Mouse (Mus musculus) hindbrain, embryonic 10.5 days (tissue): ENCODE measurements around the gene Sh3kbp1. TPM values are rescaled to one million over a fixed set of nuclear protein-coding genes. Genes with fewer than 3 reads are reported as not detected.
"Not testable (repeated sequence)": the region's sequence is repeated elsewhere in the genome, so short reads cannot be mapped to it uniquely, and the experiment has no call there.

Experiments
- DNase-seq: peaks from one replicate; pipeline ENCODE4 v3.0.0-alpha.2; 2017; ENCODE audit warnings: low spot score
- H3K27ac ChIP-seq: fragments of 300-500 bp; sonication (generic); 2 replicates; pipeline ENCODE4 v1.5.1; 2016; ENCODE audit warnings: mild to moderate bottlenecking, moderate library complexity
- H3K27me3 ChIP-seq: fragments of 300-500 bp; sonication (generic); 2 replicates; pipeline ENCODE4 v1.6.1; 2016; ENCODE audit warnings: mild to moderate bottlenecking; ENCODE audit not compliant: poor library complexity, insufficient read depth, severe bottlenecking
- H3K36me3 ChIP-seq: fragments of 300-500 bp; sonication (generic); 2 replicates; pipeline ENCODE4 v1.6.1; 2016; ENCODE audit warnings: mild to moderate bottlenecking, moderate library complexity
- H3K4me1 ChIP-seq: fragments of 300-500 bp; sonication (generic); replicated peaks from 2 replicates; pipeline ENCODE4 v1.6.1; 2016; ENCODE audit warnings: mild to moderate bottlenecking
- H3K4me3 ChIP-seq: fragments of 300-500 bp; sonication (generic); 2 replicates; pipeline ENCODE4 v1.5.1; 2016; ENCODE audit warnings: mild to moderate bottlenecking, moderate library complexity
- H3K9me3 ChIP-seq: fragments of 300-500 bp; sonication (generic); 2 replicates; pipeline ENCODE4 v1.6.1; 2016; ENCODE audit warnings: mild to moderate bottlenecking, moderate library complexity
- WGBS: fragments of 180-500 bp; shearing (Covaris S2); methylation state at CpG from one replicate; pipeline ENCODE4 v1.1.7; 2016; 5-methylcytosine and 5-hydroxymethylcytosine counted together
- polyA plus RNA-seq: library from polyadenylated mRNA; unstranded; fragments of >200 nt; fragmentation: Nextera tagmentation; extraction: Ambion mirVana; gene quantifications from 2 replicates; pipeline ENCODE4 v1.2.1, GENCODE M21; 2016

Gene Sh3kbp1
- 24.8 and 26.8 TPM in 2 replicates for polyA plus RNA-seq

DNA sequence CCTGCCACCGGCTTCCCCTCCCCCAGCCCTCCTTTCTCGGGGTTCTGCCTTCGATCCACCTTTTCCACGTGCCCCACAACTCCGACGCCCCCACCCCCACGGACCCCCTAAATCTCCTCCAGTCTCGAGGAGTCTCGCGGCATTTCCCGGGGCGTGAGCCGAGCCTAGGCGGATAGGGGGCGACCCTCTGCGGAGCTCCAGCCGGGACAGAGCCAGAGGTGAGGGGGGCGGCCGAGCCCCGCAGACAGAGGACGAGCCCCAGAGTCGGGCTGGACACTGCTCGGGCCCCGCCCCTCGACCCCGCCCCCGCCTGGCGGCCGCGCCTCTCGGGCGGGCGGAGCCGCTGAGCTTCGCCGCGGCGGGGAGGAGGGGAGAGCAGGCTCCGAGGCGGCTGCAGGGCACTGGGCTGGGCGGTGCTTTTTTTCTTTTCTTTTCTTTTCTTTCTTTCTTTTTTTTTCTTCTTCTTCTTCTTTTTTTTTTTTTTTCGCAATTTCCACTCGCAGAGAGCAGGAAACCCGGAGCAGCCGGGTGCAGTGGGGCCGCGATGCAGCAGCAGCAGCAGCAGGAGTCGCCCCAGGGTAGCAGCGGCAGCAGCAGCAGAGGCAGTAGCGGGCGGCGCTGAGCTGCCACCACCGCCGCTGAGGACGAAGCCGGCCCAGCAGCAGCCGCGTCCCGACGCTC is at the start of gene Sh3kbp1:
Sh3kbp1 (plus strand) TSS at position 366 of the 681 bp plus-strand sequence.
- Histone ChIP-seq H3K27me3 (peaks cover 47% of the 10 kb centered on the region), H3K4me1 (peaks cover 12% of the 10 kb centered on the region; the same call in 1 of the 2 replicates), H3K36me3 (no peaks in the 10 kb centered on the region), H3K9me3 (no peaks in the 10 kb centered on the region), H3K4me3 (peak within 1 kb of the TSS; percentile 63), H3K27ac (peak within 1 kb of the TSS; percentile 82)
- peak; percentile 64 for DNase-seq
- WGBS: 19% methylated on average over 60 of the region's 60 CpGs

DNA sequence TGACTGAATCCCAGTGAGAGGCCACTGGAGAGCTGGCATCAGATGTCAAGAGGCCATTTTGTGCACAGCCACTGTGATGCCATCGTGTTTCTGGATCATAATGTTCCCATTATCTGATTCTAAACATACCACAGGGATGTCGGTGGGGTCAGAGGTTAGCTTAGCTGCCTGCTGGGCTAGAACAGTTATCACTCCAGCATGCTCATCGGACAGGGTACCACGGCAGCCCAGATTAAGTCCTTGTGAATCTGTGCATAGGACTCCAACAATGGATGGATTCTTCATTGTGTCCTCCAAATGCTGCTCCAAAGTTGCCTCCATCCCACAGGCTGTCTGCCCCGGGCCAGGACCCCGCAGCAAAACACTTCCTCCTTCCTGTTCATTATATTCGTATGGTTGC is 42.3 kb upstream of the Sh3kbp1 start:
- H3K27ac ChIP-seq, H3K27me3 ChIP-seq, H3K4me1 ChIP-seq, H3K9me3 ChIP-seq, DNase-seq, H3K4me3 ChIP-seq: not testable (repeated sequence)
- H3K36me3 ChIP-seq: peaks cover 26% of the 10 kb centered on the region; the same call in 1 of the 2 replicates
- 57% methylated on average over 7 of the region's 7 CpGs for WGBS

DNA sequence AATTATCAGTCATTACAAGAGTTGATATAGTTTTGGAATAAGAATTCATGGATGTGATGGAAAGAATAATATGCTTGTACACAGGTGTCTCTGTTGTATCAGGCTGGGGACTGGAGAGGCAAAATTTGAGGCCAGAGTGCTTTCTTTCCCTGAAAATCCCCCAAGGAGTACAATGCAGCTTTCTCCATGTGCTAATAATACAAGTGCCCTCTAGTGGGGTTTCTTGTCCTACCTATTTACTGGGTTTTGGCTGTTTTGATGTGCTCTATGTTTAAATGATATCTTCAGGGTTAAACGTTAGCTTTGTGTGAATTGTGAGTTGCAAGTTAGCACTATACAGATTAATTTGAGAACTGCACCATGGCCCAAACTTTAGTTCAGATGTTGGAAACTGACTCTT is 35.4 kb upstream of the Sh3kbp1 start:
- WGBS: 84% methylated on average over 1 of the region's 1 CpGs
- Histone ChIP-seq H3K9me3 (no peaks in the 10 kb centered on the region), H3K4me3 (no peak overlapping the region), H3K36me3 (peaks cover 9% of the 10 kb centered on the region; the same call in 1 of the 2 replicates), H3K27ac (no peak overlapping the region), H3K4me1 (no peaks in the 10 kb centered on the region), H3K27me3 (peaks cover 6% of the 10 kb centered on the region)
- DNase-seq: no peak

DNA sequence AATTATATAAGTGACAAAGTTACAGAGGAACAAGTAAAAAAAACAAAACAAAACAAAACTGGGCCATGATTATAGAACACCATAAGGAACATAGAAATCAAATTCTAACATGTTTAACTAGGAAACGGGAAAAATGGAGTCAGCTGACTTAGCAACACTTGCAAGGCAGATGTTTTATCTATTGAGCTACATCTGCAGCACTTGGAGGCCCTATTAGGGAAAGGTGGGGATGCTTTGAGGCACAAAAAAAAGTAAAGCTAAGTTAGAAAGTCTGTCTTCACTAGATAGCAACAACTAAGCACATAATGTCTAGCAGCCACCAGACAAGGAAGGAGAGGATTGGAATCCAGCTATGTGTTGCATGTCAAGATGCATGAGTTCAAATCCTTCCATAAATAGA is 29.6 kb upstream of the Sh3kbp1 start:
- Histone ChIP-seq H3K27me3 (peaks cover 15% of the 10 kb centered on the region), H3K9me3 (no peaks in the 10 kb centered on the region), H3K4me3 (no peak overlapping the region), H3K27ac (no peak overlapping the region), H3K4me1 (no peaks in the 10 kb centered on the region), H3K36me3 (no peaks in the 10 kb centered on the region)
- DNase-seq: no peak
- WGBS: 85% methylated on average over 1 of the region's 1 CpGs

DNA sequence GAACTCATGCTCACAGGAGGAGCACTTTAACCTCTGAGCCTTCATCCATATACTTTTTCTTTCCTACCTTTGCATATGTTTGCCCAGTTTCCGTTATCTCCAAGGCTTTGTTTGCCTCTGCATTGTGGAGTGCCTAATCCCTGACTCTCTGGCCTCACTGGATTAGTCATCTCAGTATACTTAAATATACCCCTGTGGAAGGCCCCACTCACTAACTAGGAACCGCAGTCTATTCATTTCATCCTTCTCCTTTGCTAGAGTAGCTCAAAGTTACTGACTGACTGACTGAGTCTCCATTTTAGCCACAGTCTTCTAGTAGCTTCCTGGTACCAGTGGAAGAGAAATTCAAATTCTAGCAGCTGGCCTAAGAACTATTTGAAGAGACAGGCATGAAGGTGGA is 22.2 kb upstream of the Sh3kbp1 start:
- Histone ChIP-seq H3K27ac (no peak overlapping the region), H3K27me3 (peaks cover 24% of the 10 kb centered on the region; the same call in 1 of the 2 replicates), H3K4me1 (no peaks in the 10 kb centered on the region), H3K36me3 (no peaks in the 10 kb centered on the region), H3K4me3 (no peak overlapping the region), H3K9me3 (no peaks in the 10 kb centered on the region)
- WGBS: 80% methylated on average over 2 of the region's 2 CpGs
- DNase-seq: no peak

DNA sequence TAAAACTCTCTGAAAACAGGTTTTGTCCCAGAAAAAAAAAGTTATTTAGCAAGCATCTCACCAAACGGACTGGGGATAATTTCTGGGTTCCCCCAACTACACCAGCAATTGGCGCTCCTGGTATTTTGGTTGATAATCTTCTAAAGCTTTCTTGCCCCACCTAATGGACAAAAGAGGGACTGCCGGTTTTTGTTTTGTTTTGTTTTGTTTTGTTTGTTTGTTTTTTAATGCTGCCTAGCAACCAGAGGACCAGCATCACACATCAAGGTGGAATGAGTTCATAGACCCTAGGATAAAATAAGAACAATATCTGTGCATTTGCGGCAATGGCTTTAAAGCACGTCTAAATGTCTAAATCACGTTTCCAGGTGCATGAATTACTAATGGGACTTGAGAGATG is 20.1 kb upstream of the Sh3kbp1 start:
- 47% methylated on average over 6 of the region's 6 CpGs for WGBS
- no peak for DNase-seq
- H3K9me3 ChIP-seq: no peaks in the 10 kb centered on the region
- peaks cover 23% of the 10 kb centered on the region; the same call in 1 of the 2 replicates for H3K27me3 ChIP-seq
- no peaks in the 10 kb centered on the region for H3K4me1 ChIP-seq
- H3K4me3 ChIP-seq: no peak overlapping the region
- H3K36me3 ChIP-seq: no peaks in the 10 kb centered on the region
- no peak overlapping the region for H3K27ac ChIP-seq

DNA sequence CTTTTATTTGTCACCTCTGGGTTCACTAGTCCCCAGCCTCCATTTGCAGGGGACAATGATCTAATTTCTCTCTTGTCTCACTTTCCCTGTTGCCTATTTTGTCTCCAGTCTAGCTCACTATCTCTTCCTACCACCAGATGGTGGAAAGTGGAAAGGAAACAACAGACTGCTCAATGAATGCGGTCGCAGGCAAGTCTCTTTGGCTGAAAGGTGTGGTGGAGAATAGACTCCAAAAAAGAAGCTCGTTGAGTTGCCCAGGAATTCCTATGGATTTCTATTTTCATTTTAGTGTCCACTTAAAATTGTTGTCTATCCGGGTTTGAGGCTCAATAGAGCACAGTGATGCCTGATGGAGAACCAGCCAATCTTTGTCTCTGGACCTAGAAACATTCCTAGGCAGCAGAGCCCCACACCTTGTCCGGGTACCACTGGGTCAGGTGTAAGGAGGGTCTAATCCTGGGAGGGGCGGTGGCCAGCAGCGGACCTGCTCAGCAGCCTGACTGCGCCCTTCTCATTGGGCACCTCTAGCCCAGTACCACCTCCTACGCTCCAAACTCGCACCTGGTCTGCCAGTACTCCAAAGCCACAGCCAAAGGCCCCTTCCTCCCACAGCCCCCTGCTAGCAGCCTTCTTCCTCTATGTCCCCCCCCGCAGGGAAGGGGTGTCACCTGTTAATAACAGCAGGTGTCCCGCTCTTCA is 715 bp upstream of the Sh3kbp1 start:
- peak; percentile 5 for DNase-seq
- Histone ChIP-seq H3K27ac (peak overlapping the region; percentile 66; the same call in 1 of the 2 replicates), H3K4me1 (peaks cover 12% of the 10 kb centered on the region; the same call in 1 of the 2 replicates), H3K36me3 (no peaks in the 10 kb centered on the region), H3K9me3 (no peaks in the 10 kb centered on the region), H3K27me3 (peaks cover 48% of the 10 kb centered on the region), H3K4me3 (peak overlapping the region; percentile 63)
- WGBS: 22% methylated on average over 12 of the region's 12 CpGs

DNA sequence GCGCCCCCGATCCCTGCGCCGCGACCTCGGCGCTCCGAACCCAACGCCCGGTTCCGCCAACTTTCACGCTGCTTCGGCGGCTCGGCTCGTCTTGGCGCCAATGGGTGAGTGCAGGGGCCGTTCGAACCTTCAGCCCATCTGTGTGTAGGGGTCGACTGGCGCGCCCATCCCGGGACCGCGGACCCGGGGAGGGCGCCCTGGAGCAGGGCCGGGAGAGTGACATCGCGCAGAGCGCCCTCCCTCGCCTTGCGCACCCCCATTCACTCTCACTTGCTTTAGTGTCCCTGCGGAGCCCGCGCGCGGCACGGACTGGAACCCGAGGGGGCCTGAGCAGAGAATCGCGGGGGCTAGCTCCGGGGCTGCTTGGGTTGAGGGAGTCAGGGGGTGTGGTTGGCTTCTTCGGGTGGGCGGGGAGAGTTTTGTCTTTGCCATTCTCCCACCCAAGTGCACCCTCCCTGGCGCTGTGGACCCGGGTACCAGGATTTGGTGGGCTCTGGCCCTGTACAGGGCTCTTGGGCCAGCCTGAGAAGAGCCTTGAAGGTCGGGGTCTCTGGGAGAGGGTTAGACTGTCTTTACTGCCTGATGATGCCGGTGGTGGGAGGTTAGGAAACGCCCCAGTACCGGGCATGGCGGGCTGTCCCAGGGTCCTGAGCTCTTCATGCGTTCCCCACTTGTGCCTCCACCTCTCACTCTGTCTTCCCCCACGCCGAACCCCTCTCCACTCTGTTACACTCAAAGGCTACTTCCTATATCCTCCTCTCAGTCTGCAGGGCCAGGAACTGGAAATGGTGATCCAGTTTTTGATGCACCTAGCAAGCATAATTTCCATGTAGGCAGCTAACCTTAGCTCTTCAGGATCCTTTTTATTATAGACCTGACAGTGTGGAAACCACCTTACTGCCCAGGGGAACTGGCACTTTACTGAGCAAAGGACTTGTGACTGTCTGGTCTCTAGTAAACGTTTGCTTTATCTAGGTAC is 805 bp downstream of the Sh3kbp1 start:
- DNase-seq: peak; percentile 56
- Histone ChIP-seq H3K9me3 (no peaks in the 10 kb centered on the region), H3K27ac (peak overlapping the region; percentile 82), H3K4me3 (peak overlapping the region; percentile 63), H3K4me1 (peaks cover 12% of the 10 kb centered on the region; the same call in 1 of the 2 replicates), H3K36me3 (no peaks in the 10 kb centered on the region), H3K27me3 (peaks cover 39% of the 10 kb centered on the region)
- WGBS: 27% methylated on average over 56 of the region's 56 CpGs

DNA sequence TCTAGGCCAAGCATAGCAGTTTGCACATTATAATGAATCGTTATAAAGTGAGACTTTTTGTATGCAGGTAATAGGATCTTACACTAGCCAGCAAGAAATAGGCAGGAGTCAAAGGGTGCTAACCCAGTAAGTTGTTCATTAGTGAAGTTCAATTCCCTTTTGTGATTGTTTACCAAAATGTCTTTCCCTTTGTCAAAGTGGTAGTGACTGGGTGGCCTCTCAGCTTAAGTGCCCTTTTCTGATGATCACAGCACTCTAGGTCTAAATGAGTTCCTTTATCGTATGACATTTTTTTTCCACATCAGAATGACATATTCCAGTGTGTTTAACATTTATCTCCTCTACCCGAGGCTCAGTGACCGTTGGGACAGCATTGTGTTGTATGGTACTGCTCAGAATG is 1.6 kb downstream of the Sh3kbp1 start:
- no peak overlapping the region for H3K27ac ChIP-seq
- peak overlapping the region; percentile 63 for H3K4me3 ChIP-seq
- DNase-seq: no peak
- peaks cover 38% of the 10 kb centered on the region for H3K27me3 ChIP-seq
- no peaks in the 10 kb centered on the region for H3K9me3 ChIP-seq
- WGBS: 66% methylated on average over 4 of the region's 4 CpGs
- no peaks in the 10 kb centered on the region for H3K36me3 ChIP-seq
- peaks cover 12% of the 10 kb centered on the region; the same call in 1 of the 2 replicates for H3K4me1 ChIP-seq

DNA sequence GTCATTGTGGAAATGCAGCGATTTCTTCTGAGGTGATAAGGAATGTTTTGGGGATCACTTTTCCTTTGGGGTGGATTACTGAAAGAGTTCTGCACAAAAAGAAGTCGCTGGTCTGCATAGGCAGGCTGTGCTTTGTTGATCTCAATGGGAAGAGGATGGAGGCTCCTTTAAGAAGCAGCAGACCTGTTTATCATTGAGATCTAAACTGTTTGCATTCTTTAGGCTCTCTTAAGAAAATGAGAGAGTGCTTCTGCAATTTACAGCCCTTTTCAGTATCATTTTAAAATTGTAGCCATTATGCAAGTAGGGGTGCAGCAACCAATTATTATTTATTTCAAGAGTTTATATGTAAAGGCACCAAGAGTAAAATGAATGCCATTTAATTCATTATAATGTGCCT is 2.1 kb downstream of the Sh3kbp1 start:
- H3K4me1 ChIP-seq: peaks cover 12% of the 10 kb centered on the region; the same call in 1 of the 2 replicates
- DNase-seq: no peak
- no peak overlapping the region for H3K4me3 ChIP-seq
- 29% methylated on average over 2 of the region's 2 CpGs for WGBS
- peaks cover 38% of the 10 kb centered on the region for H3K27me3 ChIP-seq
- H3K9me3 ChIP-seq: no peaks in the 10 kb centered on the region
- no peak overlapping the region for H3K27ac ChIP-seq
- no peaks in the 10 kb centered on the region for H3K36me3 ChIP-seq

DNA sequence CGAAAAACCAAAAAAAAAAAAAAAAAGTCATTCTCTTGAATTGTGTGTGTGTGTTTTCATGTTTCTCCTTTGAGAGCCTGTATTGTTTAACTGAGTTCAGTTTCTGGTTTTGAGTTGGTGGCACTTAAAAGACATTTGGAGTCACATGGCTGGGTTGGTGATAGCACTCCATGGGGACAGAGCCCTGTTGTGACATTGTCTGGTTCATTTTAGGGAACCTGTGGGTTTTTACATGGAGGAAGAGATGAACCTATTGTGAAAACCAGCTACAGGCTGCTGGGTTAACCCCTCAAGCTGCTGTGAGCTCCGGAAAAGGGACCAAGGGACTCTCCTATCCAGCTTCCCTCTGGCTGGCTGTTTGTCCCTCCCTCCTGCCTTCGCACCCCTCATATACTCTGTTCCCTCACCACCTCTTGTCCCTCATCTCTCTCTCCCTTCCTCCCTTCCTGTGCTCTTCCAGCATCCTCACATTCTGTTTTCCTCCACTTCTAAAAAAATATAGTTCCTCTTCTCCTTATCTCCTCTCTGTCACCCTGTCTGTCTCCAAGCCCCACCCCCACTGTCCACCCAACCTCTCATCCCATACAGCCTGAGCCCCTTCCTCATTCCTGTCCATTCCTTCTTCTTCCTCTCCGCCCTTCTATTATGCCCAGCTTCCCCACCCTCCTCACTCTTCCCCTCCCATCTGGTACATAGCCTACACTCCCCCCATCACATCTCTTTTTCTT is 11.6 kb downstream of the Sh3kbp1 start:
- peaks cover 16% of the 10 kb centered on the region; the same call in 1 of the 2 replicates for H3K27me3 ChIP-seq
- no peaks in the 10 kb centered on the region for H3K4me1 ChIP-seq
- no peaks in the 10 kb centered on the region for H3K9me3 ChIP-seq
- WGBS: 74% methylated on average over 4 of the region's 4 CpGs
- H3K36me3 ChIP-seq: no peaks in the 10 kb centered on the region
- H3K27ac ChIP-seq: no peak overlapping the region
- no peak overlapping the region for H3K4me3 ChIP-seq
- DNase-seq: no peak

DNA sequence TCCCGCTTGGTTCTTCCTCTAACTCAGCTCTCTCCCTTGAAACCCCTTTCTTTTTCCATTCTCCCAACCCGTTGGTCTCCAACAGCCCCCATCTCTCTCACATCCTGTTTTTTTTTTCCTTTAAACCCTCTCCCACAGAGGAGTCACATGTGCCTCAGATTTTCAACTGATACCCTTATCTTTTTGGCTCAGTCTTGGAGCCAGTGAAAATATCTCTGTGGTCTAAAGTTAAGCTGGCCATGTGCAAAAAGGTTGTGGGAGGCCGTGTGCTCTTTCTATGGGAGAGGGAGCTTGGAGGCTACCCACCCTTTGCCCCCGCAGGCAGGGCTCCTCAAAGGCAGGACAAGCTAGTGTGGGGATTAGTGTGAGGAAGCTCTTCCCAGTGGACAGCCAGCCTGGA is 12.9 kb downstream of the Sh3kbp1 start:
- Histone ChIP-seq H3K36me3 (no peaks in the 10 kb centered on the region), H3K27ac (no peak overlapping the region), H3K9me3 (no peaks in the 10 kb centered on the region), H3K4me1 (no peaks in the 10 kb centered on the region), H3K4me3 (no peak overlapping the region), H3K27me3 (peaks cover 25% of the 10 kb centered on the region; the same call in 1 of the 2 replicates)
- DNase-seq: no peak
- 78% methylated on average over 4 of the region's 4 CpGs for WGBS
